Mouse (Mus musculus): ENCODE data around the gene Gpr12.
A peak's percentile ranks its signal among the peaks of the same experiment; 100 is the strongest.
"Not testable (repeated sequence)": the region's sequence is repeated elsewhere in the genome, so short reads cannot be mapped to it uniquely, and the experiment has no call there.

Gene Gpr12

GRCm38 (mm10) chr5:146584478-146585306, at the start of gene Gpr12:
TSS of gene Gpr12 (minus strand) at chr5:146585239.
- DNase-seq (ENCODE audit: low spot score) = no peak

- DNase-seq (ENCODE audit: low spot score) = no peak
These were observed 46.6 kb upstream of the Gpr12 start for GRCm38 (mm10) chr5:146631602-146632001.

GRCm38 (mm10) chr5:146630961-146631360, 45.9 kb upstream of the Gpr12 start:
- no peak for DNase-seq (ENCODE audit: low spot score)

GRCm38 (mm10) chr5:146629636-146630035, 44.6 kb upstream of the Gpr12 start:
- peak; percentile 24 for DNase-seq (ENCODE audit: low spot score)

- DNase-seq (ENCODE audit: low spot score) = no peak
These were observed 43.8 kb upstream of the Gpr12 start for GRCm38 (mm10) chr5:146628804-146629203.

- no peak for DNase-seq (ENCODE audit: low spot score)
These were observed 42.9 kb upstream of the Gpr12 start for GRCm38 (mm10) chr5:146627901-146628300.

GRCm38 (mm10) chr5:146625635-146626311, 40.7 kb upstream of the Gpr12 start:
- no peak for DNase-seq (ENCODE audit: low spot score)

- DNase-seq (ENCODE audit: low spot score) = no peak
These were observed 26.8 kb upstream of the Gpr12 start for GRCm38 (mm10) chr5:146611830-146612229.

GRCm38 (mm10) chr5:146611009-146611408, 26.0 kb upstream of the Gpr12 start:
- no peak for DNase-seq (ENCODE audit: low spot score)

- DNase-seq (ENCODE audit: low spot score) = no peak
These were observed 24.6 kb upstream of the Gpr12 start for GRCm38 (mm10) chr5:146609646-146610045.

GRCm38 (mm10) chr5:146607816-146608215, 22.8 kb upstream of the Gpr12 start:
- no peak for DNase-seq (ENCODE audit: low spot score)

- no peak for DNase-seq (ENCODE audit: low spot score)
These were observed 21.9 kb upstream of the Gpr12 start for GRCm38 (mm10) chr5:146606895-146607294.

GRCm38 (mm10) chr5:146606221-146606620, 21.2 kb upstream of the Gpr12 start:
- DNase-seq (ENCODE audit: low spot score) = no peak

GRCm38 (mm10) chr5:146599970-146600369, 14.9 kb upstream of the Gpr12 start:
- DNase-seq (ENCODE audit: low spot score) = no peak

- not testable (repeated sequence) for DNase-seq (ENCODE audit: low spot score)
These were observed 14.2 kb upstream of the Gpr12 start for GRCm38 (mm10) chr5:146599216-146599615.

GRCm38 (mm10) chr5:146598215-146599119, 13.4 kb upstream of the Gpr12 start:
- no peak for DNase-seq (ENCODE audit: low spot score)

GRCm38 (mm10) chr5:146597503-146597874, 12.4 kb upstream of the Gpr12 start:
- DNase-seq (ENCODE audit: low spot score) = no peak

- DNase-seq (ENCODE audit: low spot score) = no peak
These were observed 11.8 kb upstream of the Gpr12 start for GRCm38 (mm10) chr5:146596612-146597502.

GRCm38 (mm10) chr5:146592580-146592979, 7.5 kb upstream of the Gpr12 start:
- no peak for DNase-seq (ENCODE audit: low spot score)

- no peak for DNase-seq (ENCODE audit: low spot score)
These were observed 6.6 kb upstream of the Gpr12 start for GRCm38 (mm10) chr5:146591636-146592035.

GRCm38 (mm10) chr5:146590987-146591386, 5.9 kb upstream of the Gpr12 start:
- no peak for DNase-seq (ENCODE audit: low spot score)
